Mouse (Mus musculus) myocyte (in vitro differentiated cells): Measurements from ENCODE around the gene Pinlyp. TPM values are rescaled to one million over a fixed set of nuclear protein-coding genes. Genes with fewer than 3 reads are reported as not detected.

Experiments used
- H3K27me3 ChIP-seq: one replicate; pipeline ENCODE4 v1.6.1; 2011; ENCODE audit not compliant: control insufficient read depth, insufficient read depth, insufficient read length
- H3K36me3 ChIP-seq: one replicate; pipeline ENCODE4 v1.6.1; 2011; ENCODE audit not compliant: control insufficient read depth, insufficient read depth
- H3K4me2 ChIP-seq: one replicate; pipeline ENCODE4 v1.6.1; 2011; ENCODE audit warnings: low read depth, control low read depth
- H3K4me3 ChIP-seq: one replicate; pipeline ENCODE4 v1.5.1; 2011; ENCODE audit warnings: mild to moderate bottlenecking, control low read depth, moderate library complexity
- H3K79me2 ChIP-seq: one replicate; pipeline ENCODE4 v1.6.1; 2011; ENCODE audit not compliant: control insufficient read depth, insufficient read depth
- H3ac ChIP-seq: one replicate; pipeline ENCODE4 v1.6.1; 2011; ENCODE audit not compliant: control insufficient read depth, insufficient read length
- CEBPB ChIP-seq: IDR thresholded peaks from 2 replicates; pipeline ENCODE4 v1.6.1; 2011; ENCODE audit warnings: mild to moderate bottlenecking, moderate library complexity; ENCODE audit not compliant: poor library complexity, insufficient read depth, severe bottlenecking
- E2F4 ChIP-seq: IDR thresholded peaks from one replicate; pipeline ENCODE4 v1.6.1; 2011; ENCODE audit warnings: mild to moderate bottlenecking, control low read depth, moderate library complexity; ENCODE audit not compliant: insufficient read depth
- MAX ChIP-seq: IDR thresholded peaks from one replicate; pipeline ENCODE4 v1.6.1; 2011; ENCODE audit warnings: low read depth, mild to moderate bottlenecking, control low read depth
- MYOD1 ChIP-seq, 3 experiments: IDR thresholded peaks; one replicate each; pipeline ENCODE4 v1.6.1; 2011; ENCODE audit warnings: control low read depth in 2 of 3, low read depth in 2 of 3, mild to moderate bottlenecking in 2 of 3, moderate library complexity in 1 of 3; ENCODE audit not compliant: insufficient read length in 2 of 3, control insufficient read depth in 1 of 3
- MYOG ChIP-seq, 3 experiments: IDR thresholded peaks; one replicate each; pipeline ENCODE4 v1.6.1; 2011; ENCODE audit warnings: control low read depth in 2 of 3, low read depth in 2 of 3, mild to moderate bottlenecking in 2 of 3; ENCODE audit not compliant: insufficient read length in 2 of 3, control insufficient read depth in 1 of 3, insufficient read depth in 1 of 3
- POLR2A ChIP-seq: IDR thresholded peaks from one replicate; pipeline ENCODE4 v1.6.1; 2011; ENCODE audit warnings: low read depth, mild to moderate bottlenecking, control low read depth, moderate library complexity; ENCODE audit not compliant: insufficient read length
- POLR2AphosphoS2 ChIP-seq: IDR thresholded peaks from one replicate; pipeline ENCODE4 v1.6.1; 2011; ENCODE audit warnings: low read depth, control low read depth; ENCODE audit not compliant: insufficient read length
- REST ChIP-seq: IDR thresholded peaks from one replicate; pipeline ENCODE4 v1.6.1; 2011; ENCODE audit warnings: mild to moderate bottlenecking, control low read depth, moderate library complexity; ENCODE audit not compliant: insufficient read depth, insufficient read length
- SRF ChIP-seq: IDR thresholded peaks from one replicate; pipeline ENCODE4 v1.6.1; 2011; ENCODE audit warnings: low read depth; ENCODE audit not compliant: control insufficient read depth, insufficient read length
- TCF12 ChIP-seq: IDR thresholded peaks from one replicate; pipeline ENCODE4 v1.6.1; 2011; ENCODE audit warnings: mild to moderate bottlenecking, control low read depth; ENCODE audit not compliant: poor library complexity, insufficient read depth, severe bottlenecking
- TCF3 ChIP-seq: IDR thresholded peaks from one replicate; pipeline ENCODE4 v1.6.1; 2011; ENCODE audit warnings: low read depth, control low read depth; ENCODE audit not compliant: insufficient read length
- USF1 ChIP-seq: IDR thresholded peaks from one replicate; pipeline ENCODE4 v1.6.1; 2011; ENCODE audit warnings: low read depth, mild to moderate bottlenecking, control low read depth, moderate library complexity
- polyA plus RNA-seq: library from polyadenylated mRNA; unstranded; fragments of >200 nt; fragmentation: generic; extraction: Trizol; gene quantifications from one replicate; pipeline ENCODE4 v1.2.1, GENCODE M21; 2012; ENCODE audit warnings: missing spikeins

The Pinlyp gene
- polyA plus RNA-seq, 1 experiment = 0.17 TPM

DNA sequence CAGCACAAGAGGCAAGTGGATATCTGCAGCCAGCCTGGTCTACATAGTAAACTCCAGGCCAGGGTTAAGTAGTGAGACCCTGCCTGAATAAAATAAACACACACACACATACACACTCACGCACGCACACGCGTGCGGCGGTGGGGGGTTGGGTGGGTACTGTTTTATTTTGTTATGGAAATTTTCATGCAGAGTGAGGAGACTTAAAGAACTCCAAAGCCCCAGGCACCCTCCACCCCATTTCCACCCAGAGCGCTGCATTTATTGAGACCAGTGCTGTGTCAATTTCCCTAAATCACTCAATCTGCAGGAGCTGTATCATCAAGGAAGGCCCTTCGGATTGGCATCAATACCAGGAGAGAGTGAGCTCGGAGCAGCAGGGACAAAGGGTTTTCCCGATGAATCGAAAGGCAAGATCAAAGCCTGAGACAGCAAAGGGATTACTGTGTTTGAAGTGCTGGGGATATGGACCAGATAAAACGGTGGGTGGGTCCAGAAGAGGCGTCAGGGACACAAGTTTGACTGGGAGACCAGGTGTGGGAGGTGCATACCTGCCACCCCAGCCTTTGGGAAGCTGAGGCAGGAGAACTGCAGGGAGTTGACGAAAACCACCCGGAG, 40.4 kb downstream of the Pinlyp start:
- Histone ChIP-seq H3K27me3 (no peaks in the 10 kb centered on the region), H3K79me2 (peaks cover 20% of the 10 kb centered on the region), H3K4me3 (peak overlapping the region; percentile 80), H3K36me3 (no peaks in the 10 kb centered on the region), H3K4me2 (peak overlapping the region; percentile 90), H3ac (no peak overlapping the region)
- no peak for TF ChIP-seq USF1
- TF ChIP-seq SRF = no peak
- TF ChIP-seq MAX = no peak
- no peak for TF ChIP-seq TCF12
- TF ChIP-seq CEBPB = no peak
- no peak for TF ChIP-seq REST
- no peak for TF ChIP-seq TCF3
- no peak for TF ChIP-seq POLR2A
- TF ChIP-seq MYOG (IDR thresholded peaks at IDR 0.05; ENCODE audit: control insufficient read depth in 1 of 3, insufficient read depth in 1 of 3, insufficient read length in 2 of 3, low read depth in 2 of 3) = no peak
- no peak for TF ChIP-seq MYOD1 (IDR thresholded peaks at IDR 0.05; ENCODE audit: control insufficient read depth in 1 of 3, insufficient read length in 2 of 3, low read depth in 2 of 3)
- no peak for TF ChIP-seq POLR2AphosphoS2
- TF ChIP-seq E2F4 = no peak

DNA sequence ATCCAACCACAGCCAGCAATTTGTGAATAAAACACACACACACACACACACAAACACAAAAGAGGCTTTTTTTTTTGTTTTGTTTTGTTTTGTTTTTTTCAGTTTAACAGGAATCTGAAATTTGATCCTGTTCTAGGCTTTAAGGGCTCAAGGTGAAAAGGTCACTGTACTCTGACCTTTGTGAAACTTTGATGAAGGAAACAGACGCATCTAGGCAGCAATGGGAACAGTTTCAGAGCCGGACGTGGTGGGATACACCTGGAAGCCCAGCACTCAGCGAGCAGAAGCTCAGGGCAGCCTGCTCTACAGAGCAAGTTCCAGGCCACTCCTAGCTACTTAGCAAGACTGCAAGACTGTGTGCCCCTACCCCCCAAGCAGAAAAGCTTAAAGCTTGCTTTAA, 41.0 kb downstream of the Pinlyp start:
- Histone ChIP-seq H3K4me3 (no peak overlapping the region), H3K4me2 (no peak overlapping the region), H3K36me3 (no peaks in the 10 kb centered on the region), H3K79me2 (peaks cover 20% of the 10 kb centered on the region), H3ac (no peak overlapping the region), H3K27me3 (no peaks in the 10 kb centered on the region)
- TF ChIP-seq POLR2AphosphoS2 (peak; percentile 55), POLR2A (no peak), USF1 (no peak), MAX (no peak)

DNA sequence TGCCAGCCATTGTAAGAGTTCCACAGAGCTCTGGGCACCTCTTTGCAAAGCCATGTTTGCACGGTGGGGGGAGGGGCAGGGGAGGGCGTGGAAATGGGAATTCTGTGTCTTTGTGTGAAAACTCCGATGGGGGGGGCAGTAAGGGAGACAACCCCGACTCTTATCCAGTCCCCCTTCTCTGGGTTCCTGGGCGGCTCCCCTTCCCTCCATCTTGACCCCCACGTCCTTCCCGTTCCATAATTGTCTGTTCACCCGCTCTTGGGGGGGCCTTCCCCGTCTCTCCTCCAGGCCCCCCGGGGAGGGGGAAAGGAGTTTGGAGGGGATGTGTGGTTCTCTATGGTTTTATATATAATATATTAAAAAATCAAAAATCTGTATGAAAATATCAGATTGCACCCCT, 41.9 kb downstream of the Pinlyp start:
- no peak overlapping the region for H3K4me3 ChIP-seq
- H3K27me3 ChIP-seq = no peaks in the 10 kb centered on the region
- TF ChIP-seq POLR2AphosphoS2 (peak; percentile 51), POLR2A (no peak)
- H3ac ChIP-seq = no peak overlapping the region
- H3K4me2 ChIP-seq = no peak overlapping the region
- H3K36me3 ChIP-seq = no peaks in the 10 kb centered on the region
- H3K79me2 ChIP-seq = peaks cover 19% of the 10 kb centered on the region

DNA sequence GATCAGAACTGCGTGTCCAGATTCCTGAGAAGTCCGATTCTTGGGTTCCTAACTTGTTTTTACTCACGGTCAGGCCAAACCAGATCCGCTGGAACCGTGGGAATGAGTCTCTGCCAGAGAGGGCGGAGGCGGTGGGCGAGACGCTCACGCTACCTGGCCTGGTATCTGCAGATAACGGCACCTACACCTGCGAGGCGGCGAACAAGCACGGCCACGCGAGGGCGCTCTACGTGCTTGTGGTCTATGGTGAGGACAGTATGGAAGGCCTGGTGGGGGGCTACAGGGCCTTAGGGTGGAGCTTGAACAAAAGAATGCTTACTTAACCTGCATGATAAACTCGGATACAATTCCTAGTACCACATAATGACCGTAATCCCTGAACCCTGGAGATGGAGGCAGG, 44.4 kb downstream of the Pinlyp start:
- no peak overlapping the region for H3ac ChIP-seq
- no peaks in the 10 kb centered on the region for H3K27me3 ChIP-seq
- TF ChIP-seq CEBPB (no peak), USF1 (no peak), TCF3 (no peak), POLR2AphosphoS2 (no peak), MYOG (IDR thresholded peaks at IDR 0.05; ENCODE audit: control insufficient read depth in 1 of 3, insufficient read depth in 1 of 3, insufficient read length in 2 of 3, low read depth in 2 of 3) (no peak), REST (no peak), POLR2A (no peak), MYOD1 (IDR thresholded peaks at IDR 0.05; ENCODE audit: control insufficient read depth in 1 of 3, insufficient read length in 2 of 3, low read depth in 2 of 3) (no peak), MAX (no peak)

DNA sequence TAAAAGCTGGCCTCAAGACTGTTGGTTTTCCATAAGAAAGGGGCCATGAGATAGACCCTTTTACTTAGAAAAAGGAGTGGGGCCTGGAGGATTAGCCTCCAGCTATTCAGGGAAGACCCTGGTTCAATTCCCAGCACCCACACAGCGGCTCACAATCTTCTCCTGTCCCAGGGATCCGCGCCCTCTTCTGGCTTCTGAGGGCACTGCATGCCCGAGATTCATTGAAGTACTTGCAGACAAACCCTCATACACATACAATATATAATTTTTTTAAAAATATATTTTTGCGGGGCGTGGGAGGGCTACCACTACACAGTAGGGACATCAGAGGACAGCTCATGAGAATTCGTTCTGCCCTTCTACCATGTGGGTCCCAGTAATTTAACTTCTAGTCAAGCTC, 45.0 kb downstream of the Pinlyp start:
- Histone ChIP-seq H3K36me3 (no peaks in the 10 kb centered on the region), H3K27me3 (no peaks in the 10 kb centered on the region), H3ac (no peak overlapping the region)

More for the DNA sequence above, 44.4 kb downstream of the Pinlyp start:
- no peak overlapping the region for H3K4me2 ChIP-seq
- H3K79me2 ChIP-seq = peaks cover 5% of the 10 kb centered on the region
- no peak overlapping the region for H3K4me3 ChIP-seq
- no peaks in the 10 kb centered on the region for H3K36me3 ChIP-seq

More for the DNA sequence above, 45.0 kb downstream of the Pinlyp start:
- peaks cover 1% of the 10 kb centered on the region for H3K79me2 ChIP-seq
- no peak overlapping the region for H3K4me2 ChIP-seq
- H3K4me3 ChIP-seq = no peak overlapping the region
- TF ChIP-seq TCF3 (no peak), MYOG (IDR thresholded peaks at IDR 0.05; ENCODE audit: control insufficient read depth in 1 of 3, insufficient read depth in 1 of 3, insufficient read length in 2 of 3, low read depth in 2 of 3) (no peak), SRF (no peak), TCF12 (no peak), E2F4 (no peak), POLR2AphosphoS2 (no peak)
